Mouse (Mus musculus): ENCODE results near the gene Dhrs13. TPM values are rescaled to one million over a fixed set of nuclear protein-coding genes. Genes with fewer than 3 reads are reported as not detected.
A peak's percentile ranks its signal among the peaks of the same experiment; 100 is the strongest.

Dhrs13 gene
- polyA plus RNA-seq, 1 experiment: 3.9 TPM

GRCm38 (mm10) chr11:77989071-77989690 lies 42.9 kb upstream of the Dhrs13 start:
- WGBS: 87% methylated on average over 13 of the region's 13 CpGs
- no peaks in the 10 kb centered on the region for H3K27me3 ChIP-seq (ENCODE audit: control insufficient read depth, insufficient read depth, low read length)
- no peak overlapping the region for H3K27ac ChIP-seq (ENCODE audit: insufficient read depth, low read depth, low read length)
- no peak for TF ChIP-seq POLR2A (IDR thresholded peaks at IDR 0.05; ENCODE audit: low read depth, low read length)
- TF ChIP-seq CTCF (IDR thresholded peaks at IDR 0.05; ENCODE audit: extremely low read depth, insufficient read length, insufficient replicate concordance, low read depth, low read length): no peak
- H3K4me1 ChIP-seq (ENCODE audit: control insufficient read depth, insufficient read depth, insufficient read length, low read length): no peaks in the 10 kb centered on the region
- H3K4me3 ChIP-seq (ENCODE audit: low read depth, low read length): no peak overlapping the region
- peaks cover 14% of the 10 kb centered on the region for H3K36me3 ChIP-seq (ENCODE audit: control insufficient read depth, insufficient read depth, low read length)

GRCm38 (mm10) chr11:77995556-77995955 lies 36.5 kb upstream of the Dhrs13 start:
- H3K4me3 ChIP-seq (ENCODE audit: low read depth, low read length): no peak overlapping the region
- no peaks in the 10 kb centered on the region for H3K4me1 ChIP-seq (ENCODE audit: control insufficient read depth, insufficient read depth, insufficient read length, low read length)
- no peak for TF ChIP-seq POLR2A (IDR thresholded peaks at IDR 0.05; ENCODE audit: low read depth, low read length)
- WGBS: 8% methylated on average over 1 of the region's 1 CpGs
- H3K27ac ChIP-seq (ENCODE audit: insufficient read depth, low read depth, low read length): no peak overlapping the region
- H3K27me3 ChIP-seq (ENCODE audit: control insufficient read depth, insufficient read depth, low read length): no peaks in the 10 kb centered on the region
- peaks cover 11% of the 10 kb centered on the region for H3K36me3 ChIP-seq (ENCODE audit: control insufficient read depth, insufficient read depth, low read length)

GRCm38 (mm10) chr11:78006446-78006845 lies 25.6 kb upstream of the Dhrs13 start:
- no peak for TF ChIP-seq CTCF (IDR thresholded peaks at IDR 0.05; ENCODE audit: extremely low read depth, insufficient read length, insufficient replicate concordance, low read depth, low read length)
- no peak for TF ChIP-seq POLR2A (IDR thresholded peaks at IDR 0.05; ENCODE audit: low read depth, low read length)
- Histone ChIP-seq H3K4me1 (ENCODE audit: control insufficient read depth, insufficient read depth, insufficient read length, low read length) (no peaks in the 10 kb centered on the region), H3K27ac (ENCODE audit: insufficient read depth, low read depth, low read length) (no peak overlapping the region), H3K27me3 (ENCODE audit: control insufficient read depth, insufficient read depth, low read length) (no peaks in the 10 kb centered on the region), H3K36me3 (ENCODE audit: control insufficient read depth, insufficient read depth, low read length) (peaks cover 46% of the 10 kb centered on the region), H3K4me3 (ENCODE audit: low read depth, low read length) (no peak overlapping the region)
- WGBS: 92% methylated on average over 5 of the region's 5 CpGs

DNA sequence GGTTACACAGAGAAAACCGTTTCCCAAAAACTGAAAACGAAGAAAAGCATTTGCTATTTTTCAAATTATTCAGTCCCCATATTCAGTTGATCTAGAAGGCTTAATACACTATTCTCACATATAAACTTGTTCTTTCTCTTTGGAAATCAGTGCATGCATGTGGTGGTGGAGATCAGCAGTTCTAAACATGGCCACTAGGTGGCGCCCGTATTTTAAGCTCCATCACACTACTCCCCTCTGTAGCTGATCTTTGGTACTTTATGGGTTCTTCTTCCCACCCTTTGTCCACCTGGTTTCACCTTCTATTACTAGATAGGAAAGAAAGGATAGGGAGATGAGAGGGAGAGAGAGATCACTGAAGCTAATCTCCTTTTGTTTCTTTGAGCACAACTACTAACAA lies 12.4 kb upstream of the Dhrs13 start:
- TF ChIP-seq CTCF (IDR thresholded peaks at IDR 0.05; ENCODE audit: extremely low read depth, insufficient read length, insufficient replicate concordance, low read depth, low read length) (no peak), POLR2A (IDR thresholded peaks at IDR 0.05; ENCODE audit: low read depth, low read length) (no peak)
- Histone ChIP-seq H3K27ac (ENCODE audit: insufficient read depth, low read depth, low read length) (no peak overlapping the region), H3K27me3 (ENCODE audit: control insufficient read depth, insufficient read depth, low read length) (no peaks in the 10 kb centered on the region), H3K4me3 (ENCODE audit: low read depth, low read length) (no peak overlapping the region), H3K4me1 (ENCODE audit: control insufficient read depth, insufficient read depth, insufficient read length, low read length) (no peaks in the 10 kb centered on the region), H3K36me3 (ENCODE audit: control insufficient read depth, insufficient read depth, low read length) (peaks cover 75% of the 10 kb centered on the region)
- 14% methylated on average over 4 of the region's 4 CpGs for WGBS

DNA sequence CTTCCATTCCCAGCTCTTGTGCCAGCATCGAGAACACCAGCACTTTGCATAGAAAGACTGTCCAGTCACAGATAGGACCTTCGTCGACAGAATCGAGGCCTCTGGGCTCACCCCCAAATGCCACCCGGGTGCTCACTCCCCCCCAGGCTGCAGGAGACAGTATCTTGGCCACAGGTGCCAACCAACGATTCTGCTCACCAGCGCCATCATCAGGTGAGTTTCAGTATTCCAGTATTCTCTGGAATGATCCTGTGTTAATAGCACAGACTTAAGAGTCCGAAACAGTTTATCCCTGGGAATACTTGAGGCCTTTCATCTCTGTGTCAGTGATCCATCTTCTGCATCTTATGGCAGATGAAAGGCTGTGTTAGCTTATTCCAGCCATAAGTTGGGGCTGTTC lies 8.5 kb upstream of the Dhrs13 start:
- H3K36me3 ChIP-seq (ENCODE audit: control insufficient read depth, insufficient read depth, low read length): peaks cover 76% of the 10 kb centered on the region
- H3K27ac ChIP-seq (ENCODE audit: insufficient read depth, low read depth, low read length): no peak overlapping the region
- no peak overlapping the region for H3K4me3 ChIP-seq (ENCODE audit: low read depth, low read length)
- no peaks in the 10 kb centered on the region for H3K27me3 ChIP-seq (ENCODE audit: control insufficient read depth, insufficient read depth, low read length)
- no peaks in the 10 kb centered on the region for H3K4me1 ChIP-seq (ENCODE audit: control insufficient read depth, insufficient read depth, insufficient read length, low read length)
- TF ChIP-seq CTCF (IDR thresholded peaks at IDR 0.05; ENCODE audit: extremely low read depth, insufficient read length, insufficient replicate concordance, low read depth, low read length): peak; percentile 39; the same call in 1 of the 2 replicates
- no peak for TF ChIP-seq POLR2A (IDR thresholded peaks at IDR 0.05; ENCODE audit: low read depth, low read length)
- 81% methylated on average over 8 of the region's 8 CpGs for WGBS

GRCm38 (mm10) chr11:78029240-78029639 lies 2.8 kb upstream of the Dhrs13 start:
- peaks cover 46% of the 10 kb centered on the region for H3K36me3 ChIP-seq (ENCODE audit: control insufficient read depth, insufficient read depth, low read length)
- TF ChIP-seq CTCF (IDR thresholded peaks at IDR 0.05; ENCODE audit: extremely low read depth, insufficient read length, insufficient replicate concordance, low read depth, low read length): no peak
- H3K27ac ChIP-seq (ENCODE audit: insufficient read depth, low read depth, low read length): no peak overlapping the region
- H3K4me3 ChIP-seq (ENCODE audit: low read depth, low read length): no peak overlapping the region
- H3K27me3 ChIP-seq (ENCODE audit: control insufficient read depth, insufficient read depth, low read length): no peaks in the 10 kb centered on the region
- 91% methylated on average over 8 of the region's 8 CpGs for WGBS
- H3K4me1 ChIP-seq (ENCODE audit: control insufficient read depth, insufficient read depth, insufficient read length, low read length): peaks cover 12% of the 10 kb centered on the region

- TF ChIP-seq CTCF (IDR thresholded peaks at IDR 0.05; ENCODE audit: extremely low read depth, insufficient read length, insufficient replicate concordance, low read depth, low read length): no peak
- no peak for TF ChIP-seq POLR2A (IDR thresholded peaks at IDR 0.05; ENCODE audit: low read depth, low read length)
- Histone ChIP-seq H3K27ac (ENCODE audit: insufficient read depth, low read depth, low read length) (no peak overlapping the region), H3K27me3 (ENCODE audit: control insufficient read depth, insufficient read depth, low read length) (no peaks in the 10 kb centered on the region), H3K36me3 (ENCODE audit: control insufficient read depth, insufficient read depth, low read length) (peaks cover 34% of the 10 kb centered on the region), H3K4me1 (ENCODE audit: control insufficient read depth, insufficient read depth, insufficient read length, low read length) (peaks cover 12% of the 10 kb centered on the region), H3K4me3 (ENCODE audit: low read depth, low read length) (no peak overlapping the region)
- WGBS: 80% methylated on average over 2 of the region's 2 CpGs
Measured at GRCm38 (mm10) chr11:78030600-78030999, 1.5 kb upstream of the Dhrs13 start.

Measured in small intestine, adult 2 months (tissue).